ENCODE assay signal across 9 mouse cellular contexts in the genomic region with DNA sequence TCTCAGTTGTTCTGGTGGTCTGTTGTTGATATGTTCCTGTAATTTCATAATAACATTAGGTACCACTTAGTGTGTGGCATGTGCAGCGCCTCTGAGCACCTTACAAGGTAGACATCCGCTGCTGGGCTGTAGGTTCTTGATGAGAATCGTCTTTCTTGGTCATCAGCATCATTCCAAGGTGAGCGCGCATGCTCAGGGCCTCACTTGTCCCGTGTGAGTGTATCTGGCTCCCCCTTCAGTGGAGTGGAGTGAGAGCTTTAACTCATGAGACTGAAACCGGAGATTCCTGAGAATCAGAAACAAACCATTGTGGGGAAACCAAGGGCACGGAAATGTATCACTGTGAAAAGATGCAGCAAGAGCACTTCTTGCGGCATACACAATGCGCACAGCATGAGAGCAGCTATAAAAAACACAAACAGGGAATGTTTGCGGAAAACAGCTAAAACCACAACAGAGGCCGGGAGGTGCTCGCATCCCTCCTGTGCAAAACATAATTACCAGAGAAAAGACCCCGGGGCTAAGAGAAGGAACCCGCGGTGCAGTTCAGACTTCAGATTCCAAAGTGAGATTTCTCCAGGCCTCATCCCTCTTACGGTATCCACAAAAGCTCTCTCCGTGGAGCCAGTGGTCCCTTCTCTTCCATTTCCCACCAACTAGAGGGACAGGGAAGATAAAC. TPM values are rescaled to one million over a fixed set of nuclear protein-coding genes. Genes with fewer than 3 reads are reported as not detected.
DNase-seq lines count a peak whose midpoint lies in the region; ATAC-seq and TF ChIP-seq lines count a peak whose summit lies in the region.
"Had no signal": no experiment of that assay in that cellular context is flagged by ENCODE, and none has a peak within 500 bp of the region (broad histone marks: within the 10 kb centered on the region; RNA-seq: fewer than 3 reads in every experiment).

No protein-coding gene starts in this region.

- H3K4me1 ChIP-seq in lung, embryonic 15.5 days, result no peaks in the 10 kb centered on the region
- no peaks in the 10 kb centered on the region for H3K4me1 ChIP-seq in lung, adult 2 months (ENCODE audit: control insufficient read depth, insufficient read depth, low read length)
- H3K4me1 ChIP-seq in heart, embryonic 16.5 days (ENCODE audit: control insufficient read depth, insufficient read depth, low read length), result no peaks in the 10 kb centered on the region
- no peaks in the 10 kb centered on the region; the same call in 1 of the 2 replicates for H3K4me1 ChIP-seq in midbrain, postnatal 0 days (ENCODE audit: insufficient read depth, low read length)

- no peaks in the 10 kb centered on the region for H3K27me3 ChIP-seq in lung, embryonic 15.5 days
- H3K27me3 ChIP-seq in heart, embryonic 16.5 days (ENCODE audit: control insufficient read depth, insufficient read depth, low read length), result no peaks in the 10 kb centered on the region
- no peaks in the 10 kb centered on the region for H3K27me3 ChIP-seq in midbrain, postnatal 0 days (ENCODE audit: insufficient read depth, low read length)

- no peaks in the 10 kb centered on the region for H3K36me3 ChIP-seq in lung, embryonic 15.5 days
- H3K36me3 ChIP-seq in heart, embryonic 16.5 days (ENCODE audit: control insufficient read depth, insufficient read depth), result no peaks in the 10 kb centered on the region
- H3K36me3 ChIP-seq in midbrain, postnatal 0 days (ENCODE audit: insufficient read depth, low read length), result no peaks in the 10 kb centered on the region

- TF ChIP-seq POLR2A in lung, adult 2 months (IDR thresholded peaks at IDR 0.05; ENCODE audit: borderline replicate concordance, extremely low read depth, low read depth, low read length), result no peak

- ATAC-seq in lung, embryonic 15.5 days (ENCODE audit: borderline replicate concordance, extremely low read depth, low FRiP score, low TSS enrichment), result no peak
- no peak; the same call in 1 of the 2 replicates for ATAC-seq in heart, embryonic 16.5 days (replicated peaks; ENCODE audit: extremely low read depth, insufficient read depth, low FRiP score)
- peak; percentile 74; the same call in 1 of the 2 replicates for ATAC-seq in midbrain, postnatal 0 days (ENCODE audit: low FRiP score)
- no peak for ATAC-seq in inflammation-experienced regulatory T-cells, adult 6 months

- H3K9me3 ChIP-seq in lung, embryonic 15.5 days, result no peaks in the 10 kb centered on the region
- H3K9me3 ChIP-seq in heart, embryonic 16.5 days (replicated peaks; ENCODE audit: control insufficient read depth, low read length), result no peaks in the 10 kb centered on the region
- no peaks in the 10 kb centered on the region for H3K9me3 ChIP-seq in midbrain, postnatal 0 days (ENCODE audit: low read length)

- H3K9ac ChIP-seq in lung, embryonic 15.5 days, result no peak overlapping the region
- H3K9ac ChIP-seq in heart, embryonic 16.5 days (ENCODE audit: low read length), result no peak overlapping the region
- 0 out of 2 replicates have a peak overlapping the region, but pooled peaks have one; percentile 44 for H3K9ac ChIP-seq in midbrain, postnatal 0 days (replicated peaks; ENCODE audit: low read length, poor library complexity, severe bottlenecking)

- H3K4me3 ChIP-seq in lung, embryonic 15.5 days, result no peak overlapping the region
- no peak overlapping the region for H3K4me3 ChIP-seq in lung, adult 2 months (replicated peaks; ENCODE audit: extremely low read depth, low read depth, low read length)
- no peak overlapping the region for H3K4me3 ChIP-seq in heart, embryonic 16.5 days (ENCODE audit: low read length)
- no peak overlapping the region for H3K4me3 ChIP-seq in midbrain, postnatal 0 days (ENCODE audit: low read depth, low read length)

- peak overlapping the region; percentile 29; the same call in 1 of the 2 replicates for H3K4me2 ChIP-seq in lung, embryonic 15.5 days
- peak overlapping the region; percentile 39; the same call in 1 of the 2 replicates for H3K4me2 ChIP-seq in heart, embryonic 16.5 days (ENCODE audit: low read depth, low read length)
- H3K4me2 ChIP-seq in midbrain, postnatal 0 days (ENCODE audit: low read depth, low read length, poor library complexity, severe bottlenecking), result peak overlapping the region; percentile 41

- H3K27ac ChIP-seq in lung, embryonic 15.5 days, result no peak overlapping the region
- no peak overlapping the region for H3K27ac ChIP-seq in heart, embryonic 16.5 days (ENCODE audit: low read length)
- no peak overlapping the region for H3K27ac ChIP-seq in midbrain, postnatal 0 days (ENCODE audit: low read depth, low read length)
- H3K27ac ChIP-seq: macrophage had no signal

- 38% methylated on average over 18 of the region's 18 CpGs for WGBS in lung, embryonic 15.5 days
- 41% methylated on average over 18 of the region's 18 CpGs for WGBS in lung, adult 2 months
- WGBS in heart, embryonic 16.5 days, result 31% methylated on average over 18 of the region's 18 CpGs
- 25% methylated on average over 18 of the region's 18 CpGs for WGBS in midbrain, postnatal 0 days

- no peak; the same call in 1 of the 2 replicates for TF ChIP-seq CTCF in lung, adult 2 months (IDR thresholded peaks at IDR 0.05; ENCODE audit: insufficient read depth, low read length)
- peak; percentile 61 for TF ChIP-seq CTCF in midbrain, postnatal 0 days (IDR thresholded peaks at IDR 0.05)

- no peak for DNase-seq in lung, adult 2 months
- peak; percentile 43 for DNase-seq in embryo, embryonic 9.5 days (ENCODE audit: extremely low spot score)
- DNase-seq in kidney, postnatal 4 days, result peak; percentile 50 to 64
- DNase-seq in midbrain, postnatal 0 days (ENCODE audit: low spot score), result peak; percentile 67
- no peak for DNase-seq in adipocyte (ENCODE audit: low spot score)

RNA-seq across cellular contexts. Expression of gene 4932438A13Rik, which starts 27.2 kb away (rescaled TPM):
- 40.9 and 48.7 TPM in 2 replicates for polyA plus RNA-seq in lung, embryonic 15.5 days (2015; fragmentation: Nextera tagmentation; extraction: Ambion mirVana)
- 7.7 and 10.7 TPM in 2 replicates for polyA plus RNA-seq in lung, adult 2 months (2012; rRNA removed)
- 36.2 and 36.4 TPM in 2 replicates for polyA plus RNA-seq in heart, embryonic 16.5 days (2015; fragmentation: Nextera tagmentation; extraction: Ambion mirVana)
- 62.2 and 93.7 TPM in 2 replicates for total RNA-seq in midbrain, postnatal 0 days (2014; rRNA removed)
- polyA plus RNA-seq in midbrain, postnatal 0 days (2015; fragmentation: Nextera tagmentation; extraction: Ambion mirVana), result 54.4 and 63.9 TPM in 2 replicates
- 10 to 100 TPM; 38.7 to 88.8 (median 80.2) TPM for polyA plus RNA-seq in inflammation-experienced regulatory T-cells, adult 6 months (2017; shearing (Covaris generic))

Comparison
In these comparisons a context has a peak if more than half of its experiments do, and no peak if none do; other contexts are left out.
1. DNase-seq: peak in embryo, embryonic 9.5 days (single experiment), kidney, postnatal 4 days (2 of 2) and midbrain, postnatal 0 days (single experiment); none in lung, adult 2 months (single experiment) and adipocyte (single experiment).
2. Peak in every context shown above with its lines, with median percentiles within 50 percentile points of each other: H3K4me2 ChIP-seq.